Mouse (Mus musculus) testis, adult 2 months (tissue): ENCODE data around the gene Akr7a5. TPM values are rescaled to one million over a fixed set of nuclear protein-coding genes. Genes with fewer than 3 reads are reported as not detected.

Experiments
- H3K27ac ChIP-seq: fragments of 200-500 bp; 2 replicates; pipeline ENCODE4 v1.5.1; 2012; ENCODE audit warnings: low read depth, low read length; ENCODE audit not compliant: control insufficient read depth, insufficient read depth
- H3K27me3 ChIP-seq: fragments of 200-500 bp; 2 replicates; pipeline ENCODE4 v1.6.1; 2012; ENCODE audit warnings: mild to moderate bottlenecking, low read length, moderate library complexity; ENCODE audit not compliant: control insufficient read depth, insufficient read depth
- H3K36me3 ChIP-seq: fragments of 200-500 bp; 2 replicates; pipeline ENCODE4 v1.6.1; 2012; ENCODE audit warnings: mild to moderate bottlenecking, low read length; ENCODE audit not compliant: control insufficient read depth, insufficient read depth
- H3K4me1 ChIP-seq: fragments of 200-500 bp; 2 replicates; pipeline ENCODE4 v1.6.1; 2012; ENCODE audit warnings: low read length; ENCODE audit not compliant: control insufficient read depth, insufficient read depth
- H3K4me3 ChIP-seq: fragments of 200-500 bp; 2 replicates; pipeline ENCODE4 v1.5.1; 2012; ENCODE audit warnings: low read depth, mild to moderate bottlenecking, low read length, moderate library complexity, mixed read lengths; ENCODE audit not compliant: control insufficient read depth
- CTCF ChIP-seq: fragments of 200-500 bp; IDR thresholded peaks from 2 replicates; pipeline ENCODE4 v1.5.1; 2012; ENCODE audit warnings: low read depth, mild to moderate bottlenecking, inconsistent platforms, low read length, moderate library complexity; ENCODE audit not compliant: control insufficient read depth, insufficient read depth, insufficient replicate concordance
- POLR2A ChIP-seq: fragments of 200-500 bp; IDR thresholded peaks from 2 replicates; pipeline ENCODE4 v1.6.1; 2012; ENCODE audit warnings: low read depth, mild to moderate bottlenecking, inconsistent platforms, low read length, moderate library complexity; ENCODE audit not compliant: control insufficient read depth
- polyA plus RNA-seq: library from polyadenylated mRNA; depleted of rRNA; stranded (reverse); fragments of >200 nt; gene quantifications from 2 replicates; pipeline ENCODE4 v1.2.3, GENCODE M21; 2012

Akr7a5 gene
- polyA plus RNA-seq, 1 experiment: 20.7 TPM

- H3K4me1 ChIP-seq: peaks cover 2% of the 10 kb centered on the region; the same call in 1 of the 2 replicates
- no peaks in the 10 kb centered on the region for H3K27me3 ChIP-seq
- no peak overlapping the region for H3K4me3 ChIP-seq
- no peaks in the 10 kb centered on the region for H3K36me3 ChIP-seq
- no peak overlapping the region for H3K27ac ChIP-seq
- TF ChIP-seq POLR2A (no peak), CTCF (no peak)
Observed at GRCm38 (mm10) chr4:139286234-139286633, 24.3 kb upstream of the Akr7a5 start.

DNA sequence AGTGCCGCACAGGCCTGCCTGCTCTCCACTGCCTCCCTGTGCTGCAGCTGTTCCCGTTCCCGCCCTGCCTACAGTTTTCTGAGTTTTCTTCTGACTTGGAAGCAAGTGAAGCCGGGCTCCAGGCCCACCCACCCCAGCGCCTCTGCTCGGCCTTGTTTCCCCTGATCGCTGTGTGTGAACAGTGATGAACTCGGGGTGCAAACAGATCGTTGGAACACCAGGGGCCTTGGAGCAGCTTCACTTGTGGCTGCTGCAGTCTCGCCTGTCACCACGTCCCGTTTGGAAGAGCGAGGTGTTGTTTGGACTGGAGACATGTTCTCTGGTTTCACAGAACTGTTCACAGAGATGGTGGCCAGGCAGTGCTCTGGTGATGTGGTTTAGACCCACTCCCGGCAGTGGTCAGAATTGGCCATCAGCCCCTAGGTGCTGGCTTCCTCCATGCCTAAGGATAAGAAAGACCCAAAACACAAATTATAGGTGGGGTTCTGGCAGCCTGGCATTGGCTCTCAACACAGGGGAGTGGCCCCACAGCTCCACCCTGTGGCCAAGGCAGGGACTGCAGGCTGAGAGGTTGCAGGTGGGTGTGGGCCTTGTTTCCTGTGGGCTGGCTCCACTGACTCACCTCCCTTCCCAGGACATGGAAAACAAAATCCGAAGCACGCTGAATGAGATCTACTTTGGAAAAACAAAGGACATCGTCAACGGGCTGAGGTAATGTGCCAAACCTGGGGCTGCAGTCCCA, 23.3 kb upstream of the Akr7a5 start:
- Histone ChIP-seq H3K27me3 (no peaks in the 10 kb centered on the region), H3K36me3 (no peaks in the 10 kb centered on the region), H3K27ac (peak overlapping the region; percentile 32; the same call in 1 of the 2 replicates), H3K4me1 (peaks cover 4% of the 10 kb centered on the region), H3K4me3 (no peak overlapping the region)
- peak; percentile 93 for TF ChIP-seq CTCF
- no peak for TF ChIP-seq POLR2A

DNA sequence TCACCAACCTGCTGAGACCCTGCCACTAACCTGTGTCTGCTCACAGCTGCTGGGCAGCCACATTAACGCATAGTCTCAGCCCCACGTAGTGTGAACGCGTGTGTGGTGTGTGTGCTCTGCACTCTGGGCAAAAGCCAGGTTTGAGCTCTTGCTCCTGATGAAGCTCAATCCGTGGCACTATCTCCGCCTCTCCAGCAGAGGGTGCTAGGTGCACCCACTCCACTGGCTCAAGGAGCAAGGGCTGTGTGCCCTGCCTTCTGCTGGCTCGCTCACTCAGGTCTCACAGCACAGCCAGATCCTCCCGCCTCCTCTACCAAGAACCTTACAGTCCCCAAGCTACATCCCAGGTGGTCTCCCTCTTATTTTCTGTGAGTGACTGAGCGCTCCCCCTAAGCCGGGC, 21.5 kb upstream of the Akr7a5 start:
- Histone ChIP-seq H3K27ac (no peak overlapping the region), H3K4me1 (peaks cover 4% of the 10 kb centered on the region), H3K4me3 (no peak overlapping the region), H3K36me3 (no peaks in the 10 kb centered on the region), H3K27me3 (no peaks in the 10 kb centered on the region)
- TF ChIP-seq CTCF: peak; percentile 86; the same call in 1 of the 2 replicates
- peak; percentile 2; the same call in 1 of the 2 replicates for TF ChIP-seq POLR2A

- Histone ChIP-seq H3K36me3 (no peaks in the 10 kb centered on the region), H3K27ac (peak overlapping the region; percentile 27; the same call in 1 of the 2 replicates), H3K4me1 (peaks cover 4% of the 10 kb centered on the region), H3K27me3 (no peaks in the 10 kb centered on the region), H3K4me3 (no peak overlapping the region)
- TF ChIP-seq CTCF: no peak
- TF ChIP-seq POLR2A: no peak
Observed at GRCm38 (mm10) chr4:139291099-139291498, 19.4 kb upstream of the Akr7a5 start.

- no peak for TF ChIP-seq CTCF
- no peak for TF ChIP-seq POLR2A
- no peaks in the 10 kb centered on the region for H3K36me3 ChIP-seq
- no peak overlapping the region for H3K4me3 ChIP-seq
- H3K4me1 ChIP-seq: peaks cover 4% of the 10 kb centered on the region
- H3K27me3 ChIP-seq: no peaks in the 10 kb centered on the region
- no peak overlapping the region; the same call in 1 of the 2 replicates for H3K27ac ChIP-seq
Observed at GRCm38 (mm10) chr4:139292038-139292437, 18.5 kb upstream of the Akr7a5 start.

DNA sequence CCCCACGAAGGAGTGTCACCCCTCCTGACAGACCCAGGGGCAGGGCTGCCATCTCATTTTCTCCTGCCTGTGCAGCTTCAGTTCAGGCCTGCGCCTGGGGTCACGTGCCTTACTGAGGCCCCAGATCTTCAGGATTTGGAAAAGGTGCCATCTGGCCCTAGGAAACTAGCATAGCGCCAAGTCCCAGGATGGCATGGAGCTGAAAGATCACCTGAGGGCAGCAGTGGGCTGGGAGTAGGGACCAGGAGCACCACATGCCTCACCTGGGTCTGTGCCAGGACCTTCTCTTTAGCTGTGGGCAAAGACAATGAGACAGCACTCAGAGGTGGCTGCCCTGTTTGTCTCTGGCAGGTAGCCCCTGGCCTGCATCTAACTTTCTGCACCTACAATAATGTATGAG, 13.0 kb upstream of the Akr7a5 start:
- H3K4me3 ChIP-seq: no peak overlapping the region
- H3K4me1 ChIP-seq: no peaks in the 10 kb centered on the region
- no peaks in the 10 kb centered on the region for H3K36me3 ChIP-seq
- no peaks in the 10 kb centered on the region for H3K27me3 ChIP-seq
- no peak for TF ChIP-seq CTCF
- no peak overlapping the region for H3K27ac ChIP-seq

DNA sequence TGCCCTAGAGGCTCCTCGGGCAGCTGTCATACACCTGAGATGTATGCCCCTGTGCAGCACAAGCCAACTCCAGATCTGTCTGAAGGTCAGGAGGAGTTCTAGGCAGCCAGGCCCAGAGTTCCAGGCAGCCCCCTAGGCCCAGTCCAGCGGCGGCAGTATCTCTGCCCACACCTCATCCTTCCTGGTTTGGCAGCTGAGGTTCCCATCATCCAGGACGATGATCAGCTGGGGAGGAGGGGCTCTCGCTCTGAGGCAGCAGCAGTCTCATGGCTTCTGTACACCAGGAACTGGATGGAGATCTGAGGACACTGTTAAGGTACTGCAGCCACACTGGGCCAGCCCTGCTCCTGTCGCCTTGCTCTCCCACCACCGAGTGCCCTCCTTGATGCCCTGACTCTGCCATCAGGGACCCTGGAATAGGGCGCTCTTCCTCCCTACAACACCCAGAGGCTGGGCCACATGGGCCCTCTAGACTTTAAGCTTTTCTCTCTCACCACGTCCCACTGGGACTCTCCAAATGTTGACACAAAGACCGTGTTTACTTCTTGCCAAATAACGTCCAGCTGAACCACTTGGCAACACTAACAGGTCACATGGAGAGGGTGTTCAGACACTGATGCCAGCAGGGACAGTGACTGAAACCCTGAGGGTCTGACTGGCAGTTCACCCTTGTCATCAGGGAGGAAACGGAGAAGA, 11.7 kb upstream of the Akr7a5 start:
- H3K4me3 ChIP-seq: no peak overlapping the region
- H3K27me3 ChIP-seq: no peaks in the 10 kb centered on the region
- no peaks in the 10 kb centered on the region for H3K36me3 ChIP-seq
- H3K4me1 ChIP-seq: peaks cover 2% of the 10 kb centered on the region; the same call in 1 of the 2 replicates
- no peak overlapping the region for H3K27ac ChIP-seq
- TF ChIP-seq POLR2A: no peak

DNA sequence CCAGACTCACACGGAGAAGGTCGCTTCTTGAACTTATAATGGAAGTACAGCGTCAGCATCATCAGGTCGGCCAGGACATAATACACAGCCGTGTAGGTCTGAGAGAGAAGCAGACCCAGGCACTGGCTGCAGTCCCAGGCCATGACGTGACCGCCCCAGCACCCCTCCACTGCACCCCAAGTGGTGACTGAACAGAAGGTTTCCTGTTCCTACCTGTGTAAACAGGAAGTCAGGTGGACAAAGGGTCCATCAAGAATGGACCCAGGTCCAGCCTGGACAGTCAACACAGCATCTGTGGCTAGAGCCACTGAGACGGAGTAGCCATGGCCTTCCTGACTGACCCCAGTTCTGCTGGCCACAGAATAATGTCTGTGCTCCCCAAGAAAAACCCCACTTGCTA, 8.8 kb upstream of the Akr7a5 start:
- H3K27ac ChIP-seq: no peak overlapping the region
- peaks cover 2% of the 10 kb centered on the region; the same call in 1 of the 2 replicates for H3K4me1 ChIP-seq
- H3K27me3 ChIP-seq: no peaks in the 10 kb centered on the region
- no peak overlapping the region for H3K4me3 ChIP-seq
- H3K36me3 ChIP-seq: no peaks in the 10 kb centered on the region; the same call in 1 of the 2 replicates
- TF ChIP-seq POLR2A (no peak), CTCF (no peak)
